Mouse (Mus musculus) mature B cell (primary cell): ENCODE measurements around the gene A630076J17Rik.

ENCODE experiments used
- in situ Hi-C: fragments of 300-500 bp; cut with MboI; formaldehyde crosslinking; loops from 2 replicates; pipeline ENCODE4 v1.14.3; 2019

The A630076J17Rik gene

DNA sequence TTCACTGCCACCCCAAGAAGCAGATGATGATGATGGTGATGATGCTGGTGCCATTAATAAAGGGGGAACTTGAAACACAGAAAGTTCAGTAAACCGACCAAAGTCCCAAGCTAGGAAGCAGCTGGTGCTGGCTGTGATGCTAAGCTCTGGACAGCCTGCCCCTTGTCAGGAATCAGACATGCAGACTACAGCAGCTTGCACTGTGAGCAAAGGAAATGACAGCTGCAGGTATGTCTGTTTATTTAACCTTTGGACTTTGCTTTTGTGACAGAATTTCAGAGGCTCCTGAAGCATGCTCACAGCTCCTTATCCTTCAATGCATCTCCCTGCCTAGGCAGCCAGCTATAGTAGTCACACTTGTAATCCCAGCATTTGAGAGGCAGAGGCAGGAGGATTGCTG is at the start of gene A630076J17Rik:
TSS of gene A630076J17Rik (plus strand) at position 88 of the 400 bp plus-strand sequence.
- in situ Hi-C loops, result no loop called here

DNA sequence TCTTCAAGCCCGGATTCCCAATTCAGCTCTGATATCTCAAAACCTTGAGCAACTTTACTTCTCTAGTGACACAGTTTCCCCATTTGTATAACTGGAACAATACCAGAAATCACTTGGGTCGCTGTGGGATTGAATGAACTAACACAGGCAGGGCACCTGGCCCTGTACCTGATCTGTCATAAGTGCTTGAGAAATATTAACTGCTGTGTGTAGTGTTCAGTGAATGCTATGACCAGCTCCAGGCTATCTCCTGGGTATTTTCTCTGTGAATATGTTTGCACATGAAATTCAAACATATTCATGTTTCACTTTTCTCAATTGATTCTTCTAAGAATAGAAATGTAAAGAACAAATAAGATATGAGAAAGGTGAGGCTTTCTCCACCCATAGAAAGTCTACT is 49.6 kb upstream of the A630076J17Rik start:
- in situ Hi-C loops, result no loop called here

DNA sequence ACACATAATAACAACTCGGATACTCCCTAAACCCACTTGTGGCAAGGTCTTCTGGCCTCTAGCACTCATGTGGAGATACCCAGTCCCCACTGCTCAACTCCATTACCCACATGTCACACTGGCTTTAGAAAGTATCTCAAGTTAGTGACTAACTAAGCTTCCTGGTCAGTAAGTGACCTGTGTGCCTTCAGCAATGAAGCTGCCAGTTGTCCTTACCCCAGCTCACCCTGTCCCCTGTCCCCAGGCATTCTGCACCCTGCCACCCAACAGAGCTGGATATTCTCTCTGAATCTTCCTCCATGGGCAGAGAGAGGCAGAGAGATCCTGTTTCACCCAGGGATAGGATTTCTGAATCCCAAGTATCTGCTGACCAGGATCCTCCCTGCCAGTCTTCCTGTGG is 47.7 kb upstream of the A630076J17Rik start, which contains the start of gene Kcna10:
TSS of gene Kcna10 (plus strand) at position 301 of the 400 bp plus-strand sequence.
- in situ Hi-C loops, result no loop called here

DNA sequence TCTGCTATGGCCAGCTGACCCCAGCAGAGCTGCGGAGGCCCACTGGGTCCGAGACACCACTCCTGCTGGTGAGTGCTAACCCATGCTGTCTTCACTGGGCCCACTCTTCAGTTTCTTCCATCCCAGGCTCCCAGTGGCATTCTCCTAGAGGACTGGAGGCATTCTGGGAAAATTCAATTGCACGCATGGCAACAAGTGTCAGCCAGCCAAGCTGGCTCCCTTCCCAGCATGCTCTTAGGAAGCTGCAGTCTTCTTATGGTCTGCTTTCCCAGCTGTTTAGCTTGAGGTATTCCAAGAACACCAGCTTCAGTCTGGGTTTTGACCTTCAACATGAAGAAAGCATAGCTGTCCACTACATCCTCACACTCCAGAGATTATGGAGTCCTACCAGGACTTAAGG is 47.2 kb upstream of the A630076J17Rik start:
- in situ Hi-C loops, result no loop called here

DNA sequence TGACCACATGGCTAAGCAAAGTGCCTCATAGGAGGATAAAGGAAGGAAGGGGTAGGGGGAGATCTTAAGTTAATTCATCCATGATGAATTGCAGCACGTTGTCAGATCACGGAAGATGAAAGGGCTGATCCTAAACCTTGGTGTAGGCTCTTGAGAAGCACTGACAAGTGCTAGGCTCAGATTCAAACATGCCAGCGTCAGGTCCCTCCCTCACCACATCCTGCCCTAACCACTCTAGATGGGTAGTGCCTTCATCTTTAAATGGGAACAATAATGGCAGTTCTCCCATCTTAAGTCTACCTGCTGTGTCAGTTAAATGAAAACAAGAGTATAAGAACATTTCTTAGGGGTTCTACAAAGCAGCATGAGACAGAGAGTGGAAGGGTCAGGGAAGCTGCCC is 44.8 kb upstream of the A630076J17Rik start:
- in situ Hi-C loops, result no loop called here

- in situ Hi-C loops, result no loop called here
Measured at GRCm38 (mm10) chr3:107187022-107187421, 43.4 kb upstream of the A630076J17Rik start.

DNA sequence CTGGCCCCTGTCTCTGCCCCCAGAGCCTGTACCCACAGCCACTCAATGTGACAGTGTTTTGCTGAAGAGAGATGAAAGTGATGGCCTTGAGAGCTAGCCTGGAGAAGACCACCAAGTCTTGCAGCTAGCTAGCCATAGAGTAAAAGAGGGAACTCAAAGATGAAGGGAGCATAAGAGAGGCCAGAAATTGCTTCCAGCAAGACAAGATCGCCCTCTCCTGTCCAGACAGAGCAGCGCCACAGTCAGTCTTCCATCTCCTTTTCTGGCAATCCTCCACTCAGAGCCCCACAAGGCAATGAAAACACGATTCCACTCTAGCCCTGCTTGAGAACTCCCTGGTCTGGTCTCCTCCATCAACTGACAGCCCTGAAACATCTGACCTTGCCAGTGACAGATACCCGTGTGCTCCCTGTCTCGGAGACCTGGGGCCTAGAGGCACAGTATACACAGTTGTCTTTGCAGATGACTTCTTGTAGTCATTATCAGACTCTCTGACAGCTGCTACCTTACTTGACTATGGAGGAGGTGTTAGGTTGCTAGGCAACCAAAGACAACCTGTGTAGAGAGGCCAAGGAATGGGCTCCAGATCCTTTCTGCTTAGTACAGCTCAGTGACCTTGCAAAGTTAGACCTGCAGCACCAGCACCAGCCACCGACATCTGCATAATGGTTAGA is 42.1 kb upstream of the A630076J17Rik start:
- in situ Hi-C loops, result no loop called here

- in situ Hi-C loops, result no loop called here
Measured at GRCm38 (mm10) chr3:107201310-107202180, 28.9 kb upstream of the A630076J17Rik start.

DNA sequence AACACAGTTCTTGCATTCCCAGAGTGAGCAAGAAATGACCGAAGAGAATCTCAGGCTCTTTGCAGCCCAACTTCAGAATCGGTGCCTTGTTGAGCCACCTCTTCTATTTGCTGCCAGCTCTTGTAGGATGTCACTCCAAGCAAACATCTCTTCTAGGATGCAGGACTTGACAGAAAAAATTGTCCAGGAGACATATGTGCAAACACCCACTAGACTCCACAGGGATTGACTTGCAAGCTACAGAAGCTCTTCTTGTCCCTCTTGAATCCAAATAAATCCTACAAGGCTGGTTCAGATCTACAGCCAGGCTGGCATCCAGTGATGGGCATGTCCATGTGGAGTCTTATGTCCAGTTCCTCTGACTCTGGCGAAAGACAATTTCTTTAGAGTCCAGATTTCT is 26.0 kb upstream of the A630076J17Rik start:
- in situ Hi-C loops, result no loop called here

DNA sequence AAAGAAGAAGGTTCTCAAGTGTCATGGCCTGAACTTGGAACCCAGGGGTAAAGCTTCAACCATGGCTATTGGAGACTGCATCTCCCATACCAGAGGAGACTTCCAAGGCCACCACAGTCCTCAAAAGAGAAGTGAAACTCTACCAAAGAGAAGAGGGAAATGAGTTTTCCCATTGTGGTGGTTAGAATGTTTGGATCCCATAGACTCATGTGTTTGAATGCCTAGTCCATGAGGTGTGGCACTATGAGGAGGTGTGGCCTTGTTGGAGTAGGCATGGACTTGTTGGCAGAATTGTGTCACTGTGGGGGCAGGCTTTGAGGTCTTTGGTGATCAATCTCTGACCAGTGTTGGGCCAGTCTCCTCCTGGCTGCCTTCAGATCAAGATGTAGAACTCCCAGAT is 25.2 kb upstream of the A630076J17Rik start:
- in situ Hi-C loops, result no loop called here

GRCm38 (mm10) chr3:107205994-107206393 is 24.4 kb upstream of the A630076J17Rik start:
- in situ Hi-C loops, result no loop called here

DNA sequence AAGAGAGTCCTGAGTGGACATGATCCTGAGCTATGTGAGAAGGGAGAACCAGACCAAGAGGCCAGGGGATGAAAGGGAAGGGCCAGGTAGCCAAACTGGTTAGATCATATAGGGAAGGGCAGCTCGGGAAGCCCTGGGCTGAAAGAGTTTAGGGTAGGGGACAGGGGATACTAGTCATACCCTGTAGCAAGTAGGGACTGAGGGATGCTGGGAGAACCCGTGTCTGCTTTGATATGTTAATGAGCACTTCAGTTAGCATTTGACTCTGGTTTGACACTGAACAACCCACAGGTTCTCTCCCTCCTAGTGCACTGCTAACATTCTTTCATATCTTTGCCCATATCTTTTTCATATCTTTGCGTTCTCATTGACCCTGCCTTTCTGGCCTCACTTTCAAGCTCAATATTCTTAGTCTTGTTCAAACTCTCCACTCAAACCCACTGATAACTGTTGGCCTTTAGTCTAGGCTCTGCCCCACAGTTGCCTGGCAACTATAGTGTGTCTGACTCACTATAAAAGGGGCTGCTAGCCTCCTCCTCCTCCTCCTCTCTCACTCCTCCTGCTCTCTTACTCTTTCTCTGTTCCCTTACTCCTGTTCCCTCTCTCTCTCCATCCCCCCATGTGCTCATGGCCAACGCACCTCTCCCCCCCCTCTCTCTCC is 23.8 kb upstream of the A630076J17Rik start:
- in situ Hi-C loops, result no loop called here

DNA sequence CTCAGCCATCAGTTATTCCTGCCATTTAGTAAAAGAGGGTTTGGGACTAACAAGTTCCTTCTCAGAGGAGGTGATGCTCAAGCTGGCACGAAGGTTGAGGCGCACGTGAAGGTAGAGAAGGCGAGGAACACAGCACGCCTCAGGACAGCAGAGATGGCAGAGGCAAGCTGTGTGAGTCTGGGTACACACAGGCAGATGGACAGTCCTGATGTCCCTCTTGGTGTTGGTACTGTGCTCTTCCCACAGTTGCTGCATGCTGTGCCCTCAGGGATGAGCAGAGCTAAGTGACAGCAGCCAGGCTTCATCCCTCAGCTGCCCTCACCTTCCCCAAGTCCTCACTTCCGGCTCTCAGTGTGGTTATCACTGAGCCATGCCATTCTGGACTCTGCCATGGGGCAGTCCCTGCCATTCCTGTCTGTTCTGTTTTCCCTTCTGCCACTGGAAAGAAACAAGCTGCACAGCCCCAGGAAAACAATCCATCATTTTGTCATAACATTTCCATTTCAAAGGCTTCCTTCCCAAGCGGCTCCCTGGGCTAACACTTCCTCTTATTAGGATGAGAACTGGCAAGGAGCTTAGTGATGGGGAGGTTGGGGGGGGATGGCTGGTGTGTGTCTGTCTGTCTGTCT is 22.7 kb upstream of the A630076J17Rik start:
- in situ Hi-C loops, result no loop called here

- in situ Hi-C loops, result loop anchor here (10.0 kb wide), 1 partner anchor 250 kb away; no protein-coding TSS in a partner anchor
Measured at GRCm38 (mm10) chr3:107214606-107215005, 15.8 kb upstream of the A630076J17Rik start.

DNA sequence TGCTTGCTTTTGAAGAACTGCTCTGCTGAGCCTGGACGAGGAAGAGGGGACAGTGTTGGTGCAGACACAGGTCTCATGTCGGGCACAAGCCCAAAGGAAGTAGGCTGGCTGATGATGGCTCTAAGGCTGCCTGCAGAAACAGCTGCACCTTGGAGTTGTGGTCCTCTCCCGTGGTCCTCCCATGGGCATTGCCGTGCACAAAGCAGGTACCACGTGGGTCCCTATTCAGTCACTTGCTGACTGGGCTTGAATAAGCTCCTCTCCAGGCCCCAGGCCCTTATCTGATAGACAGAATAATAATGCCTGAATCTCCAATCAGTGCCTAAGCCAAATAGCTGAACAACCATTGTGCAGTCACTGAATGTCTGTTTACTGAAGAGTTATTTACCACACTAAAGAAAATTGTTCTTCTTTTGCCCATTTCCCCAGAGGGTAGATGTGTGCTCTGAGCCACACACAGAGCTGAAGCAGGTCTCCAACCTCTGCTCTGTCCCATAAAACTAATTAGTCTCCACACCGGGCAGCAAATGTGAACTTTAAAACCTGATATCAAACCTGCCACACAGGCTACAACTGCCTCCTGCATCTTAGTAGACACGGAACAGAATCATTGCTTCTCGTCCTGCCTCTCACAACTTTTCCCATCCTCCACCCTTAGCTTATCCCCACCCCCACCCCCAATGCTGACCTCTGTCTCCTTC is 13.9 kb upstream of the A630076J17Rik start:
- in situ Hi-C loops, result loop anchor here (10.0 kb wide), 1 partner anchor 248 kb away; no protein-coding TSS in a partner anchor

- in situ Hi-C loops, result loop anchor here (10.0 kb wide), 1 partner anchor 248 kb away; no protein-coding TSS in a partner anchor
Measured at GRCm38 (mm10) chr3:107217101-107217480, 13.3 kb upstream of the A630076J17Rik start.

- in situ Hi-C loops, result loop anchor here (10.0 kb wide), 1 partner anchor 246 kb away; no protein-coding TSS in a partner anchor
Measured at GRCm38 (mm10) chr3:107218572-107218971, 11.8 kb upstream of the A630076J17Rik start.

GRCm38 (mm10) chr3:107221608-107222007 is 8.8 kb upstream of the A630076J17Rik start, which contains the start of gene Cym:
Gene Cym (minus strand): TSS chr3:107221732.
- in situ Hi-C loops, result no loop called here

DNA sequence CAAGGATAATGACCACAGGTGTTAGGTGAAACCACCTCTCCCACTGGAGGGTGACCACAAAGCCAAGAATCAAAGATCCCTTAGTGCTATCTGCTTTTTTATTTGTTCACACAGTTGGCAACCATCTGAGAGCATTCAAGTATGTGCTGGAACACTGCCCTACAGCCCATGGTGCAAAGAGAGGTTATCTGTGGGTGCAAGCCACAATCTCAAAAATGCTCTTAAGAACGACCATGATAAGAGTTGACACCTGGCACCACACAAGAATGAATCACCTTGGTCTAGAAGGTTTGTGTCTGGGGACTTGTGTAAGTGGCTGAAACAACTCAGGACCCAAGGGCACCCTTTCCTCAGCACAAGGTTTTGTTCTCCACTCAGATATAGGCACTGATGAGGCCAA is 7.2 kb upstream of the A630076J17Rik start:
- in situ Hi-C loops, result no loop called here

GRCm38 (mm10) chr3:107225820-107226219 is 4.6 kb upstream of the A630076J17Rik start:
- in situ Hi-C loops, result no loop called here

- in situ Hi-C loops, result no loop called here
Measured at GRCm38 (mm10) chr3:107229221-107229620, 1.2 kb upstream of the A630076J17Rik start.
